Mouse (Mus musculus): ENCODE results near the gene Wdr24. TPM values are rescaled to one million over a fixed set of nuclear protein-coding genes. Genes with fewer than 3 reads are reported as not detected.
"Not testable (repeated sequence)": the region's sequence is repeated elsewhere in the genome, so short reads cannot be mapped to it uniquely, and the experiment has no call there.

The Wdr24 gene
- total RNA-seq, 2 experiments from 2014 or later: 4.2 to 7.0 TPM

DNA sequence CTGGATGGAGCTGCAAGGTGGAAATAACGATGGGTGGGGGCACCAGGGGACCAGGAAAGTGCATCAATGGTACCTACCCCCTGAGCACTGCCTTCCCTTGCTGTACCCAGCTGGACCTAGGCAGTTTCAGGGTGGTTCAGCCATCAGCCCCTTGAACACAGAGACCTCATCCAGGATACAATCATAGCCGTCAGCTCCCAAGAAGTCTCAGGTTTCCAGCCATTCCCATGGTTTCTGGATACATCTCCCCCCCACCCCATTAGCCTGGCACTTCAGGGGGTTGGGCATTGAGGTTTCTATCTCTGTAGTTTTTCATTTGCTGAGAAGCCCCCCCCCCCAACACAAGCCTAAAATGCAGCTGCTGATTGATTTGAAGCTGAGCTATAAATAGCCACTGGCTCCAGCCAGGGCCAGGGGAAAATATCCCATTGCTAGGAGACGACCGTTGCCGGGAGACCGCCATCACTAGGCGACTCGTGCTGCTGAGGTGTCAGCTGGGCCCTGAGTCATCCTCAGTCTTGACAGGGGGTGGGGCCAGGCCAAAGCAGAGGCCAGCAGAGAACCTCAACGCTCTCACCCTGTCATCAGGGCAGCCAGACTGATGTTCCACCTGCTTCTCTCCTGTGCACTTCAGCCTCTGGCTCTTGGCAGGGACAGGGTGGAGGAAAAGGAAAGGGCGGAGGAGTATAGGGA, 20.5 kb upstream of the Wdr24 start:
- ATAC-seq (replicated peaks; ENCODE audit: low FRiP score, poor library complexity, severe bottlenecking): no peak

DNA sequence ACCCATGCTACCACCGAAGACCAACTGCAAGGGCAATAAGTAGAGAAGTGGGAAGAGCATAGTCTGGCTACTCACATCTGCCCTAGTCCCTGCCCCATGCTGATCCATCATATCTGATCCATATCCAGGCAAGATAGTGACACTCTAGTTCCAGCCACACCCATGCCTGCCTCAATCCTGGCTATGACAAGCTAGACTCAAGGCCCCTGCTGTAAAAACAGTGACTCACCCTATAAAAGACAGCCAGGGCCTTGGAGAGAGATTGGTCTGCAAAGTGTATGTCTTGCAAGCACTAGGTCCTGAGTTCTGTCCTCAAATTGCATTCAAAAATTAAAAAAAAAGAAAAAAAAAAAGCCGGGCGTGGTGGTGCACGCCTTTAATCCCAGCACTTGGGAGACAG, 16.9 kb upstream of the Wdr24 start:
- ATAC-seq (replicated peaks; ENCODE audit: low FRiP score, poor library complexity, severe bottlenecking): no peak

DNA sequence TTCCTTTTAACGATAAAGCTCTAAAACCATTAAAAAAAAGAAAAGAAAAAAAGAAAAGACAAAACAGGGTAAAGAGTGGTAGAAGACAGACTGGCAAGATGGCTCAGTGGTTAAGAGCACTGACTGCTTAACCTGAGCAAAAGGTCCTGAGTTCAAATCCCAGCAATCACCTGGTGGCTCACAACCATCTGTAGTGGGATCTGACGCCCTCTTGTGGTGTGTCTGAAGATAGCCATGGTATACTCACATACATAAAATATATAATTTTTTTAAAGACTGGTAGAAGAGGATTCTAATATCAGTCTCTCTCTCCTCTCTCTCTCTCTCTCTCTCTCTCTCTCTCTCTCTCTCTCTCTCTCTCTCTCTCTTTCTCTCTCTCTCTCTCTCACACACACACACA, 16.0 kb upstream of the Wdr24 start:
- ATAC-seq (replicated peaks; ENCODE audit: low FRiP score, poor library complexity, severe bottlenecking): not testable (repeated sequence)

DNA sequence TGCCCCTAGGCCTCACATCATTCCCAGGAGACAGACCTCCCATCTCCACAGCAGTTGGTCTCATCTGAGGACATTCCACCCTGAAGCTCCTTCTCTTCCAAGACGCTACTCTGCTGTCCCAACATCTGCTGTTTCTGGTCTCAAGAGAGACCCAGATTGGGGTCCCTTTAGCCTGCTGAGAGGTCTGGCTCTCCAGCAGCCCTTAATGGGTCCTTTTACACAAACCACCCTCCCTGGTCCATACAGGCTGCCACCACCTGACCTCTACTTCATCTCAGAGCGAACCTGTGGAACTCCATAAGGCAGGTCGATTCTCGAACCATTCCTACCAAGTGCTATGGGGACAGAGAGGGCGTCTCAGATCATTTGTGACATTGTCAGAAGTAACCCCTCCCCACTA, 15.4 kb upstream of the Wdr24 start:
- no peak for ATAC-seq (replicated peaks; ENCODE audit: low FRiP score, poor library complexity, severe bottlenecking)

DNA sequence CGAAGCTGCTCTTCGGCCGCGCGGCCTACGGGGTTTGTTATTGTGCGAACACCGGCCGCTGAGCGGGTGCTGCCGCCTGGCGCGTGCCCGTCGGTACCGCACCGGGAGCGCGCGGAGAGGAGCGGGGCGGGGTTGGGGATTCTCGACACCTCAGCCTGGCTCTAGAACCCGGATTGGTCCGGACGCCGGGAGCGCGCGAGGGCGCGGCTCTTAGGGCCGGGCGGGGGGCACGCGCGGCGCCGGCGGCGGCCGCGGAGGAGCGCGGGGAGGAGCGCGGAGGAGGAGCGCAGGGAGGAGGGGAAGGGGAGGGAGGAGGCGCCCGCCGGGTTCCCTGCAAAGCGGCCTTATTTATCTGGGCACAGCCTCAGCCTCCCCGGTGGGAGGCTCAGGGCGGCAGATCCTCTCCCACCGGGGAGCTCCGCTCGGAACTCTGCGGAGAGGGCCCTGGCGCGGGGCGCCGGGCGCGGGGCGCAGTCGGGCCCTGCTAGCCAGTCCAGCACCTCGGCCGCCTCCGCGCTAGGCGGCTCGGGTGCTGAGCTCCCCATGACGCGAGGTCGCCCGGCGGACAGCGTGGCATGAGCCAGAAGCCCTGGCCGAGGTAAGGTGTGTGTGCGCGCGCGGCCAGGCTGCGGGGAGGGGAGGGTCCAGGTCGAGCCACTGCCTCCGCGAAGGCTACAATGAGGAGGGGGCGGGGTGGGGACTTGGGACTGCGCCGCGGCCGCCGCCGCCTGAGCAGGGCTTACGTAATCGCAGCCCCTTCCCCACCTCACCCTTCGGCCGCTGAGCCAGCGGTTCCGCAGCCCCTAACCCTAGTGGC, 14.4 kb upstream of the Wdr24 start, which contains the start of gene Fbxl16:
TSS of gene Fbxl16 (plus strand) at position 297 of the 817 bp plus-strand sequence.
- no peak for ATAC-seq (replicated peaks; ENCODE audit: low FRiP score, poor library complexity, severe bottlenecking)

DNA sequence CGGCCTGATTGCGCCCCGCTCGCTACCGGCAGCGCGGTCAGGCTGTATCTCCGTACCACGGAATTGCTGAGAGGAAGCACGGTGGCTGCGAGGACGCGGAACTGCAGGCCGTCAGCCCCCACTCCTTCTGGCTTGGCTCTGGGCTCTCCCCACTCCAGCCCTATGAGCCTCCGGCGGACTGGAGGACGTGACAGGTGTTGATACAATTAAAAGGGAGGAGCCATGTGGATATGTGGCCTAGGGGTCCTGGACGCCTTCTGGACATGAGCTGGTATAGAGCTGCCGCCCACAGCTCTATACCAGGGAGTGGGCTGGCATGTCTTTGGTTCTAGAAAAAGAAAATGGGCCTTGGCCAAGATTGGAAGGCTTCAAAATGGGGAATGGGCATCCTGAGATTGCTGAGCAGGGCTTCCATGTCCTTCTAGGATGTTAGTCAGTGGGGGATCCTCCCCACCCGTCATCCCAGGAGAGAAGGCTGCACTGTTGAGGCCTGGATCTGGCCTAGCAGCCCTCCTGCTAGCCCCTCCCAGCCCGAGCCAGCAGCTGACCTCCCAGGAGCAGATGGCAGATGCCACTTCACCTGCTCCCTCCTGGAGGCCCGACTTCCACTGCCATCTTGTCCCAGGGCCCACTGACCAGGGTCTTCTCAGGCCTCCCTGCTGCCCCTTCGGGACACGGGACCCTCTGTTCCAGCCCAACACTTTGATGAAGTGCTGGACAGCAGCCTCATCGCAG, 13.7 kb upstream of the Wdr24 start:
- ATAC-seq (replicated peaks; ENCODE audit: low FRiP score, poor library complexity, severe bottlenecking): no peak

DNA sequence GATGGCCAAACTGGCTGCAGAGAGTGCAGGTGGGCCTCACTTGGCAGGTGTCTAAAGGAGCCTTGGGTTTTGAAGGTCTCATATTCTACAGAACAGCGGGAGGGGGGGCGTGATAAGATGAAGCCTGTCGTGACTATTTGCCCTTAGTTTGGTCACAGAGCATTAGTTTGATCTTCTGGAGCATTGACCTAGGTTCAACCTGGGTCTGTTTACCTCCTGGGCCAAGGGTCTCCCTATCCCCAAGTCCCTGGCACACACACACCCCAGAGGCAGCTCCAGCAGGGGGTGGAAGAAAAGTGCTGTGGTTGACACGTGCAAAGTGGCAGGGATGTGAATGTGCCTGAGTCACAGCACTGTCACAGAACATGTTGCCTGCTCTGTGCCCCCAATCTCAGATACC, 12.5 kb upstream of the Wdr24 start:
- ATAC-seq (replicated peaks; ENCODE audit: low FRiP score, poor library complexity, severe bottlenecking): no peak

DNA sequence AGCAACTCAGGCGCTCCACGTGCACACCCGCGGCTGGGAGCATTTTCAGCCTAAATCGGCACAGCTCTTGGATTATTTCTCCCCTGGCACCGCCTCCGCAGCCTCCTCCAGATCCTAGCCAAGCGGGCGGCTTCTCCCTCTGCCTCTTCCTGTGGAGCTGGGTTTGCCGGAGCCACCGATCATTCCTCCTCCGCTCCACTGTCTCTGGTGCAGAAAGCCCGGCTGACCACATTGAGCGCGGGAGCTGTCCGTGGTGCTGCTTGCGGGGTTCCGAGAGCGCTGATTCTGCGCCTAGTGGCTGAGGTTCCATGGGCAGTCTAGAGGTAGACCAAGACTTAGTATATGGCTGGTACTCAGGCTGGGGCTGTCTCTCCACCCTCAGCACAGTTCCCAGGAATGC, 10.0 kb upstream of the Wdr24 start:
- ATAC-seq (replicated peaks; ENCODE audit: low FRiP score, poor library complexity, severe bottlenecking): peak; percentile 45

DNA sequence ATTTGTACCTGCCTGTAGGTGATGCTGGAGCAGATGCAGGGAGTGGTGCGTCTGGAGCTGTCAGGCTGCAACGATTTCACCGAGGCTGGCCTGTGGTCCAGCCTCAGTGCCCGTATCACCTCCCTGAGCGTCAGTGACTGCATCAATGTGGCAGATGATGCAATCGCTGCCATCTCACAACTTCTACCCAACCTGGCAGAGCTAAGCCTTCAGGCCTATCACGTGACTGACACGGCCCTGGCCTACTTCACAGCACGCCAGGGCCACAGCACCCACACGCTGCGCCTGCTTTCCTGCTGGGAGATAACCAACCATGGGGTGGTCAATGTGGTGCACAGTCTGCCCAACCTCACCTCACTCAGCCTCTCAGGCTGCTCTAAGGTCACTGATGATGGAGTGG, 5.8 kb upstream of the Wdr24 start:
- no peak for ATAC-seq (replicated peaks; ENCODE audit: low FRiP score, poor library complexity, severe bottlenecking)

DNA sequence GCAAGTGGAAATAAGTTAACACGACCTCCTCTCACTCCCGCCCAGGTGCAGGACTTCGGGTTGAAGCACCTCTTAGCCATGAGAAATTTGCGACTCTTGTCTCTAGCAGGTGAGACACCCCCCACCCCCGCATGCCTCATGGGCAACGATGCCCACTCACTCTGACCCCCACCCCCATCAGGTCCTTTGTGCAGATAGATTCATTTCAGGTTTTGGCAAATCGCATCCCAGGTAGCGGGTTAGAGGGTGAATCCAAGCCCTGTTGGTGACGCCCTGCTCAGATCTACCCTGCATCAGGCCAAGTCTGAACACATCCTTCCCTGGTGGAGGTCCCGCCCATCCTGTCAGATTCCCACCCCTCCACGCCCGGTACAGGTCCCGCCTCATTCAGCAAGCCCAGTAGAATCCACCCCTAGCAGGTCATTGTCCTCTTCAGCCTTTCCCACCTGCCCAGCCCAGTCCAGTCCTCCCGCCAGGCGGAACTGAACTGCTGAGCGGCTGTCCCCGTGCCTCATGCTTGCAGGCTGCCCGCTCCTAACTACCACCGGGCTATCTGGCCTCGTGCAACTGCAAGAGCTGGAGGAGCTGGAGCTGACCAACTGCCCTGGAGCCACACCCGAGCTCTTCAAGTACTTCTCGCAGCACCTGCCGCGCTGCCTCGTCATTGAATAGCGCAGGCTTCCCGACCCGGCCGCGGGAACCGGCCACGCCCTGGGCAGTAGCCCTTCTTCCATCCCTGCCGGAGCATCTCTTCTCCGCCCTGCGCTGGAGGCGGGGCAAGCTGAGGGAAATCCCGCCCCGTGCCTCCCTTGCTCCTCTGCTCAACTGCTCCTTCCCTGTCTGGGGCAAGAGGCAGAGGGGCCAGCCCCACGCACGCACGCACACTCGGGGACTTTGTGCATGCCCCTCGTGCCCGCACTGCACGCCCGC, 4.3 kb upstream of the Wdr24 start:
- ATAC-seq (replicated peaks; ENCODE audit: low FRiP score, poor library complexity, severe bottlenecking): peak; percentile 72

DNA sequence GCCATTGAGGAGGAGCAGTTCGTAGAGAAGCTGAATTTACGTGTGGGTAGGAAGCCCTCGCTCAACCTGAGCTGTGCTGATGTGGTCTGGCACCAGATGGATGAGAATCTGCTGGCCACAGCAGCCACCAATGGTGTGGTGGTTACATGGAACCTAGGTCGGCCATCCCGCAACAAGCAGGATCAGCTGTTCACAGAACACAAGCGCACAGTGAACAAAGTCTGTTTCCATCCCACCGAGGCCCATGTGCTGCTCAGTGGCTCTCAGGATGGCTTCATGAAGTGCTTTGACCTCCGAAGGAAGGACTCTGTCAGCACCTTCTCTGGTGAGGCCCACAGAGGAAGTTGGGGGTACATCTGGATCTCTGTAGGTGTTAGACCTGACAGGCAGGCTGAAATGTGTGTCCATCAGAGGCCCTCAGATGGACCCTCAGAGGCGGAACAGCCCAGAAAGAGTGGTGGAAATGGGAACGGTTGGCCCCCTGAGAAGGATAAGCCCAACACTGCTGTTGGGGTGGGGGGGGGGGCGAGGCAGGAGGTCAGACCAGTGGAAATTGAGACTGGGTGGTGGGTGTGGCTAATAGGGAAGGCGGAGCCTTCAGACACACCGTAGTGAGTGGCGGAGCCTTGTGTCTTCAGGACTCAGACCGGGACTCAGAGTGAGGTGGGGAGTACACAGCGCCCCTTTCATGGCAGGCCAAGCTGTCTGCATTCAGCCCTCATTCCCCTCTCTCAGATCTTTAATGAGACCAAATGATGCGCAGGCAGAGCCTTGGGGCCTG, 1.1 kb downstream of the Wdr24 start:
- no peak for ATAC-seq (replicated peaks; ENCODE audit: low FRiP score, poor library complexity, severe bottlenecking)

DNA sequence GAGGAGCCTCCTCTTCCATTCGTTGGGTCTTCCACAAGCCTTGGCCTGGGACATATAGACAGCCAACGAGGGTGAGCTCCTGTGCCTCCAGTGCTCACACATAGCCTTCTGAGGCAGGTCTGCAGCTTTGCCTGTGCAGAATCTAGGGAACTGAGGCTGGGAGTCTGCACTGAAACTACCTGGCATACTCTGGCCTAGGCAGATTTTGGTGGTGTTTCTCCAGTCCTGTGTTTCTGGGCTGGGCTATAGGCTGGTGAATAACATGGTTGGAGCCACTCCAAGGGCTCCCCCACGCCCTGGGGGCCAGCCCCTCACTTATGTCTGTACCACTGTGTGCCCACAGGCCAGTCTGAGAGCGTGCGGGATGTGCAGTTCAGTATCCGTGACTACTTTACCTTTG, 1.9 kb downstream of the Wdr24 start:
- no peak for ATAC-seq (replicated peaks; ENCODE audit: low FRiP score, poor library complexity, severe bottlenecking)

DNA sequence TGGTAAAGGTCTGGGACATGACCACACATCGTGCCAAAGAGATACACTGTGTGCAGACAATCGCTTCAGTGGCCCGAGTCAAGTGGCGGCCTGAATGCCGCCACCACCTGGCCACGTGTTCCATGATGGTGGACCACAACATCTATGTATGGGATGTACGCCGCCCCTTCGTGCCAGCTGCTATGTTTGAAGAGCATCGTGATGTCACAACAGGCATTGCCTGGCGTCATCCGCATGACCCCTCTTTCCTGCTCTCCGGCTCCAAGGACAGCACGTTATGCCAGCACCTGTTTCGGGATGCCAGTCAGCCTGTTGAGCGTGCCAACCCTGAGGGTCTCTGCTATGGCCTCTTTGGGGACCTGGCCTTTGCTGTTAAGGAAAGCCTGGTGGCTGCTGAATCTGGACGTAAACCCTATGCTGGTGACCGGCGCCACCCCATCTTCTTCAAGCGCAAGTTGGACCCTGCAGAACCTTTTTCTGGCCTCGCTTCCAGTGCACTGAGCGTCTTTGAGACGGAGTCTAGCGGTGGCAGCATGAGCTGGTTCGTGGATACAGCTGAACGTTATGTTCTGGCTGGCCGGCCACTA, 2.6 kb downstream of the Wdr24 start:
- ATAC-seq (replicated peaks; ENCODE audit: low FRiP score, poor library complexity, severe bottlenecking): no peak

DNA sequence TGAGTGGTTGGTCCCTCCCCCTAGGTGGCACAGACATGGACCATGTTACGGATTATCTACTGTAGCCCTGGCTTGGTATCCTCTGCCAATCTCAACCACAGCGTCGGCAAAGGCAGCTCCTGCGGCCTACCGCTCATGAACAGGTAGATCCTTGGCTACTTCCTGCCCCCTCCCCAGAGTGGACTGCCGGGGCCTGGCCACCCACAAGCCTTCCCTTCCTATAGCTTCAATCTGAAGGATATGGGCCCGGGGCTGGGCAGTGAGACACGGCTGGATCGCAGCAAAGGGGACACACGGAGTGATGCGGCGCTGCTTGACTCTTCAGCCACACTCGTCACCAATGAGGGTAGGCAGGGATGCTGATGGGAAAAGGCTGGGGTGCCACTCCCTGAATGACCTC, 3.6 kb downstream of the Wdr24 start:
- ATAC-seq (replicated peaks; ENCODE audit: low FRiP score, poor library complexity, severe bottlenecking): no peak

DNA sequence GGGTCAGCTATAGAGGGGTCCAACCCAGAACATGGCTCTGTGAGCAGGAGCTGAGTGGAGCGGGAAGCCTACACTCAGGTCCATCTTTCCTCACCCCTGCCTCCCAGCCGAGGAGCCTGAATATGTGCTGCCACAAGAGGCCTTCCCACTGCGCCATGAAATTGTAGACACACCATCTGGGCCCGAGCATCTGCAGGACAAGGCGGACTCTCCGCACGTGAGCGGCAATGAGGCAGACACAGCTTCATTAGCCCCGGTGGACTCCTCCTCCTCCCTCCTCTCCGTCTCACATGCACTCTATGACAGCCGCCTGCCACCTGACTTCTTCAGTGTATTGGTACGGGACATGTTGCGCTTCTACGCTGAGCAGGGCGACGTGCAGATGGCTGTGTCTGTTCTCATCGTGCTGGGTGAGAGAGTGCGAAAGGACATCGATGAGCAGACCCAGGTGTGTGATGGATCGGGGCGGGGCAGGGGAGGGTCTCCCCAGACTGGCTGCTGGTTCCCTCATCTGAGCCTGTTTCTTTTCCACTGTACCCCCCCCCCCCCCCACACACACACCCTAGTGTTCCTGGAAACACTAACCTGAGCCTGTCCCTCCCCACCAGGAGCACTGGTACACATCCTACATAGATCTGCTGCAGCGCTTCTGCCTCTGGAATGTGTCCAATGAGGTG, 4.3 kb downstream of the Wdr24 start:
- ATAC-seq (replicated peaks; ENCODE audit: low FRiP score, poor library complexity, severe bottlenecking): no peak

DNA sequence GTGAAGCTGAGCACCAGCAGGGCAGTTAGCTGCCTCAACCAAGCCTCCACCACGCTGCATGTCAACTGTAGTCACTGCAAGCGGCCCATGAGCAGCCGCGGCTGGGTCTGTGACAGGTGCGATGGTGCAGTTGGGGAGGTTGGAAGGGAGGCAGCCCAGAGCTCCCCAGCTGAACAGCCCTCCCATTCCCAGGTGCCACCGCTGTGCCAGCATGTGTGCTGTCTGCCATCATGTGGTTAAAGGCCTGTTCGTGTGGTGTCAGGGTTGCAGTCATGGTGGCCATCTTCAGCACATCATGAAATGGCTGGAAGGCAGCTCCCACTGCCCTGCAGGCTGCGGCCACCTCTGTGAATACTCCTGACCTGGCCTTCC, 4.8 kb downstream of the Wdr24 start:
- ATAC-seq (replicated peaks; ENCODE audit: low FRiP score, poor library complexity, severe bottlenecking): no peak

DNA sequence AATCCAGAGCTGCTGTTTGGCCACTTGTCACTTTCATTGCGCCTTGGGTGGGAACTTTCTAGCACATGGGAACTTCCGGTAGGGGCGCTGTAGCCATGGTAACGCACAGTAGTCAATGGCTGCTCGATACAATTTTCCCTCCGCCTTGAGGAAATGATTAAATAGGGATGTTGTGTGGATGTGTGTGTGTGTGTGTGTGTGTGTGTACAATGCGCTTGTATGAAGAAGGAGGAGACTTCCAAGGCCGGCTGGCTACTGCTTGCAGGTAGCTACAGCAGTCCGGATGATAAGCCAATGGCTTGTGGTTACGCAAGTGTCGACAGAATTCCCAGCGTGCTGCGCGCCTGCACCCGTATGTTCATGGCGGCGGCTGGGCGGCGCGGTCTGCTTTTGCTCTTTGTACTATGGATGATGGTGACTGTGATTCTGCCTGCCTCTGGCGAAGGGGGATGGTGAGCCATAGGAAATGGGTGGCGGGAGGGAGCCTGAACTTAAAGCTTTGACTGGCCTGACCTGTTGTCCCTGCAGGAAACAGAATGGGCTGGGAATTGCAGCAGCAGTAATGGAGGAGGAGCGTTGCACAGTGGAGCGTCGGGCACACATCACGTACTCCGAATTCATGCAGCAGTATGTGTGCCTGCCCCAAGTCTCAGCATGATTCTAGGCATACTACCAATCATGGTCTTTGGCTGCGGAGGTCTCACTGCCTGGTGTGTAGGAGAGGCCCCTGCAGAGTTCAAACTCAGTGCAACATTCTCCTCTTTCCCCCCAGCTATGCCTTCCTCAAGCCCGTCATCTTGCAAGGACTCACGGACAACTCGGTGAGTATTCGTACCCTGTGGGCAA, 5.5 kb downstream of the Wdr24 start, which contains the start of gene Jmjd8:
TSS of gene Jmjd8 (plus strand) at position 156 of the 846 bp plus-strand sequence.
- peak; percentile 62 for ATAC-seq (replicated peaks; ENCODE audit: low FRiP score, poor library complexity, severe bottlenecking)

Data from erythroid progenitor cell, adult 5-6 weeks (primary cell).